Mouse (Mus musculus): ENCODE data around the gene Bcar3. TPM values are rescaled to one million over a fixed set of nuclear protein-coding genes. Genes with fewer than 3 reads are reported as not detected.

Bcar3 gene
- polyA plus RNA-seq, 1 experiment: 47.6 TPM

DNA sequence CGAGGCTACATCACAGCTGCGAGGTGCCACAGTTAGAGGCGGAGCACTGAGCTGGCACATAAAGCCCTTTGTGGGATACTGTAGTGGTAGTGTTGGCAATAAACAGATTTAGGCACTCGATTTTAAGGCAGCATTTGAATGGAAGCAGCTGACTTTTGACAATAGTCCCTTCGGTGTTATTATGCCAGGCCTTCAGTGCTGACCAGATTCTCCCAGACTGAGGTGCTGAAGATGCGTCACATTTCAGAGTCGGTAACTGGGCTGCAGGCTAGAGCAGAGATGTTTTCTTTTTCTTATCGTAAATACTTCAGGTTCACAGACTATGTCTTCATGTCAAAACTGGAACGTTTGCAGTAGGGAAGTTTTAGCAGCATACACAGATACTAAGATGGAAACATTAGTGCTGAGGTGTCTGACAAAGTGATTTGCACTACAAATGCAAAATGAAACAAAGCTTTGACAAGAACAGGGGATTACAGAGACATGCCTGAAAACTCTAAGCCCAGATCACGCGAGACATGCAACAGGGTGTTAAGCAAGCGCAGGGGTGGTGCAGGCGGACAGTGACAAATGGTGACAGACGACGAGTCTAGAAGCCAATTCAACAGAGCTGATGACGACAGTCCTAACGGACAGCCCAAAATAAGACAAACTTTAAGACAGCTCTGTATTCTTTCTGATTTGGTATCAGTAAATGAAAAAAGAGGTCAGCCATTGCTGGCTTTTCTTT lies 246.2 kb downstream of the Bcar3 start:
- DNase-seq: no peak
- TF ChIP-seq CTCF (IDR thresholded peaks at IDR 0.05; ENCODE audit: insufficient read depth, low read length) (no peak), POLR2A (IDR thresholded peaks at IDR 0.05; ENCODE audit: borderline replicate concordance, extremely low read depth, low read depth, low read length) (no peak)
- 78% methylated on average over 17 of the region's 17 CpGs for WGBS
- Histone ChIP-seq H3K4me1 (ENCODE audit: control insufficient read depth, insufficient read depth, low read length) (no peaks in the 10 kb centered on the region), H3K4me3 (replicated peaks; ENCODE audit: extremely low read depth, low read depth, low read length) (no peak overlapping the region)

DNA sequence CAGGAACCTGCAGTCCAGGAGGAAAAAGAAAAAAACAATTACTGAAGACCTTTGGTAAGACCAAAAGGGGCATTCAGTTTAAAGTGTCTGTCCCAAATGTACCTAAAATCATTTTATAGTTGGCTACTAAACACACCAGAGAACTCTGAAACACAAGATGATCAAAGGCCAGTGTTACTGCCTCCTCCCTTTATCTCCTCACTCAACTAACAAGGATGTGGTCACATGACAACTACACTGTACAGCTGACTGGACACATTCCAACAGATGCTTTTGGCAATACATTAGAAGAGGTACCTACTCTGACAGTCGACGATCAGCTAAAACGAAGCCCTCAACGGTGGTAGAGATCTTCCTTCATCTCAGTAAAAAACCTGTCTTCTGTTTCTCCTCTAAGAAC lies 247.0 kb downstream of the Bcar3 start:
- TF ChIP-seq POLR2A (IDR thresholded peaks at IDR 0.05; ENCODE audit: borderline replicate concordance, extremely low read depth, low read depth, low read length) (no peak), CTCF (IDR thresholded peaks at IDR 0.05; ENCODE audit: insufficient read depth, low read length) (no peak)
- WGBS: 62% methylated on average over 4 of the region's 4 CpGs

DNA sequence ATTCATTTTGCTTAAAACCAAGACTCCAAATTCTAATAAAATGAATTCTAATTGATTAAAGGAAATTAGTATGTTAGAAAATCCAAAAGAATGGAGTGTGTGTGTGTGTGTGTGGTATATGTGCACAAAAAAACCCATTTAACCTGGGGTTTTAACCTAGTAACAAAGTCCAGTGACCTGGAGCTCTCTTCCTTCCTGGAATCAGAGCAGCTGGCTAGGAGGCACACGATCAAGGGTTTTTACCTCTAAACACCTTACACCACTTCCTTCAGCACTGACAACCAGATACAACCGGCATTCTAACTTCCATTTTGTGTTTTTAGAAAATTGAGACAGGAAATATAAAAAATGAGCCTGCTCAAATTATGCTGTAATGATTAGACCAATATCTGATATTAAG lies 251.4 kb downstream of the Bcar3 start:
- Histone ChIP-seq H3K4me1 (ENCODE audit: control insufficient read depth, insufficient read depth, low read length) (no peaks in the 10 kb centered on the region), H3K4me3 (replicated peaks; ENCODE audit: extremely low read depth, low read depth, low read length) (no peak overlapping the region)
- TF ChIP-seq CTCF (IDR thresholded peaks at IDR 0.05; ENCODE audit: insufficient read depth, low read length): no peak
- no peak for TF ChIP-seq POLR2A (IDR thresholded peaks at IDR 0.05; ENCODE audit: borderline replicate concordance, extremely low read depth, low read depth, low read length)
- DNase-seq: no peak
- 67% methylated on average over 2 of the region's 2 CpGs for WGBS

More for the DNA sequence above, 247.0 kb downstream of the Bcar3 start:
- H3K4me3 ChIP-seq (replicated peaks; ENCODE audit: extremely low read depth, low read depth, low read length): no peak overlapping the region
- no peak for DNase-seq
- H3K4me1 ChIP-seq (ENCODE audit: control insufficient read depth, insufficient read depth, low read length): no peaks in the 10 kb centered on the region

DNA sequence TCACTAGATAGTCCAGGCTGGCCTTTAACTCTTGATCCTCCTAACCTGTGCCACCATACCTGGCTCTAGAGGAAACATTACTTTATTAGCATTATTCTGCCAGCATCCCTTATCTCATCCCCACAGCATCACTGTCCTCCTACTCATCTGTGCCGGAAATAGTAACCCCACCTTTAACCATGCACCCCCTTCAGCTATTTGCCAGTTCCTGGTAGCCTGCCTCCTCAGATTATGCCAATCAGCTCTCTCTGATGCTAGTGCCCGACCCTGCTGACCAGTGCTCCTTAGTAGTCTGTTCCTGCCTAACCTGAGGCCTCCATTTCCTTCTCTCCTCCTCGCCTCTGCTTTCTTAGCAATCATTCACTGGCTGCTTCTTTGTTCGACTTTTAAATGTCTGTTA lies 253.5 kb downstream of the Bcar3 start:
- WGBS: 74% methylated on average over 4 of the region's 4 CpGs
- DNase-seq: no peak
- no peaks in the 10 kb centered on the region for H3K4me1 ChIP-seq (ENCODE audit: control insufficient read depth, insufficient read depth, low read length)
- no peak overlapping the region for H3K4me3 ChIP-seq (replicated peaks; ENCODE audit: extremely low read depth, low read depth, low read length)
- no peak for TF ChIP-seq CTCF (IDR thresholded peaks at IDR 0.05; ENCODE audit: insufficient read depth, low read length)
- no peak for TF ChIP-seq POLR2A (IDR thresholded peaks at IDR 0.05; ENCODE audit: borderline replicate concordance, extremely low read depth, low read depth, low read length)

DNA sequence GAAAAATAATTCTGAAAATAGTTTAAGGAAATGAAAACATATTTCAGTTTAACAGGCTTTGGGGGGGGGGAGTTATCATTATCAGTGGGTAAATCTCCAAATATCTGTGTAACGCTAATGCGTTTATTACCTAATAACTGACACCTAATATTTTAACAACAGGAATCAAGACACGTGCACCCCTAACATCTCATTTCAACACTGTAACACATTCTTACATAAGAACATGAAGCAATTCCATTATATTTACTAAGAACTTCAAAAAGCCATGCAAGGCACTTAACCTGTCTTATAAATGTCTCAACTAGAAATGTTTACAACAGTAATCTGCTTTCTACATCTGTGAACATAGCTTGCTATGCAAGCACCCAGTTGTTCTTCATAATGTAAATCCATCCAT lies 257.2 kb downstream of the Bcar3 start:
- Histone ChIP-seq H3K4me3 (replicated peaks; ENCODE audit: extremely low read depth, low read depth, low read length) (no peak overlapping the region), H3K4me1 (ENCODE audit: control insufficient read depth, insufficient read depth, low read length) (no peaks in the 10 kb centered on the region)
- no peak for DNase-seq
- WGBS: 67% methylated on average over 3 of the region's 3 CpGs
- TF ChIP-seq POLR2A (IDR thresholded peaks at IDR 0.05; ENCODE audit: borderline replicate concordance, extremely low read depth, low read depth, low read length): no peak
- TF ChIP-seq CTCF (IDR thresholded peaks at IDR 0.05; ENCODE audit: insufficient read depth, low read length): no peak

DNA sequence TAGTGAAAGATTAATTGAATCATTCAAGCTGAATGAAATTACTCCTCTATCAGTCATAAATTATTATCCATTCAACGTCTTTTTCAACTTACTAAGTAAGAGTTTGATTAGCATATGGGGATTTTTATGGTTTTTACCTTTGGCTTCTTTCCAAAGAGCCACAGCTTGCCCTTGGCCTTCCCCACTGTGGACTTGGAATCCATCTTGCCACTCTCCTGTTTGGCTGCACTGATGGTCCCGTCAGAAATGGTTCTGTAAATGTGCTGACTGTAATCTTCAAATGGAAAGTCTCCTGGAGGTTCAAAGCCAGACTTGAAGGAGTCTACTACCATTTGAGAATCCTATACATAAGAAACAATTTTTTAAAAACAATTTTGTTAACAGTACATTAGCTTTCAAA lies 263.8 kb downstream of the Bcar3 start:
- 65% methylated on average over 2 of the region's 2 CpGs for WGBS
- Histone ChIP-seq H3K4me3 (replicated peaks; ENCODE audit: extremely low read depth, low read depth, low read length) (no peak overlapping the region), H3K4me1 (ENCODE audit: control insufficient read depth, insufficient read depth, low read length) (no peaks in the 10 kb centered on the region)
- no peak for DNase-seq
- TF ChIP-seq POLR2A (IDR thresholded peaks at IDR 0.05; ENCODE audit: borderline replicate concordance, extremely low read depth, low read depth, low read length) (no peak), CTCF (IDR thresholded peaks at IDR 0.05; ENCODE audit: insufficient read depth, low read length) (no peak)

DNA sequence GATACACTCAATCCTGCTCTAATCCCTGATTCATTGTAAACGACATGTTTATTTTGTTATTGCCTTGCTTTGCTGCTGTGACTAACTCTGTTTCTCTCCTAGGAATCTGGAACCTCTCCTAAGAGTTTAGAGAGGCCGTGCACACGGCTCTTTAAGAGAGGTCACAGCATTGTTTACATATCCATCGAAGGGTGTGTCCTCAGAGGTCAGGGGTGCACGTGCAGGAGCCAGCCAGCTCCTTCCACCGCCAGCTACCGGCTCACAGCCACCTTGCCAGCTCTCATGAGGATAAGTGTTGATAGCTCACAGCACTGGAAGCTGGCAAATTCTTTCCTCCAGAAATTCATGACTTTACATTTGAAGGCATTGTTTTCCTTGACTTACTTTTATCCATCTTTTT lies 271.3 kb downstream of the Bcar3 start:
- H3K4me1 ChIP-seq (ENCODE audit: control insufficient read depth, insufficient read depth, low read length): peaks cover 7% of the 10 kb centered on the region
- TF ChIP-seq POLR2A (IDR thresholded peaks at IDR 0.05; ENCODE audit: borderline replicate concordance, extremely low read depth, low read depth, low read length) (no peak), CTCF (IDR thresholded peaks at IDR 0.05; ENCODE audit: insufficient read depth, low read length) (no peak)
- DNase-seq: peak; percentile 44
- WGBS: 20% methylated on average over 7 of the region's 7 CpGs
- no peak overlapping the region for H3K4me3 ChIP-seq (replicated peaks; ENCODE audit: extremely low read depth, low read depth, low read length)

DNA sequence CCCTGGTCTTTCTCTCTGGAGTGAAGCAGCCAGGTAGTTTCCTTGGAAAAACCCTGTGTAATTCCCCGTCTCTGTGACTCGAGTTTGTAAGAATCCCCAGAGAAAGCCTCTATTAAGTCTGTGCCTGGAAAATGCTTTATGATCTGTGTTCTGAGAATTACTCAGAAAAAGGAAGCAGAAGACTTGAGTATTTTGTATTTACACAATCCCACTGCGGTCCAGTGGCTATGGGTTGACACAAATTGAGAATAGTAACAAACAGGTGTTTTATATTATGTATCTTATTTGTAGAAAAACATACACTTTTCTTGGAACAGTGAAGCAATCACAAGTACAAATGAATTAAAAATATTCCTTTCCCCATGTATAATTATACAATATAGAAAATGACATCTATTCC lies 272.2 kb downstream of the Bcar3 start:
- DNase-seq: no peak
- Histone ChIP-seq H3K4me3 (replicated peaks; ENCODE audit: extremely low read depth, low read depth, low read length) (no peak overlapping the region), H3K4me1 (ENCODE audit: control insufficient read depth, insufficient read depth, low read length) (peaks cover 7% of the 10 kb centered on the region)
- TF ChIP-seq CTCF (IDR thresholded peaks at IDR 0.05; ENCODE audit: insufficient read depth, low read length) (no peak), POLR2A (IDR thresholded peaks at IDR 0.05; ENCODE audit: borderline replicate concordance, extremely low read depth, low read depth, low read length) (no peak)
- 63% methylated on average over 3 of the region's 3 CpGs for WGBS

DNA sequence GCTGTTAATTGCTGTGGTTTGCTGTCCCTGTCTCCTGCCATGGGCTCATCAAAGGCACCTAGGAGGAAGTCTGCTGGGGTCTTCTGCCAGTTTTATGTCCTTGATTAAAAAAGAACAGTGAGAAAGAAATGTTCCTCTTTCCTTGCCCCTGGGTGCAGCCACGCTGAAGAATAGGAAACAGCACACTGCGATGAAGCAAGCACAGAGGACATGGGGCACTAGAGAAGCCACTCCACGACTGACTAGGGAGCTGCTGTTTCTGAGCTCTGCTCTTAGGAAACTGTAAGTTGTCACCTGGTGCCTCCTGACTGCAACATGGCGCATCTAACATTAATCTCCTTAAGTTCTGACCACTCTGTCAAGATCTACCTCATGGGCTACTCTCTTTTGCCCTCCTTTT lies 272.6 kb downstream of the Bcar3 start:
- H3K4me3 ChIP-seq (replicated peaks; ENCODE audit: extremely low read depth, low read depth, low read length): no peak overlapping the region
- 40% methylated on average over 4 of the region's 4 CpGs for WGBS
- H3K4me1 ChIP-seq (ENCODE audit: control insufficient read depth, insufficient read depth, low read length): peaks cover 7% of the 10 kb centered on the region
- DNase-seq: no peak
- TF ChIP-seq POLR2A (IDR thresholded peaks at IDR 0.05; ENCODE audit: borderline replicate concordance, extremely low read depth, low read depth, low read length) (no peak), CTCF (IDR thresholded peaks at IDR 0.05; ENCODE audit: insufficient read depth, low read length) (no peak)

All from lung, adult 2 months (tissue).